Mouse (Mus musculus) small intestine, adult 2 months (tissue): ENCODE results near the gene Trhde. TPM values are rescaled to one million over a fixed set of nuclear protein-coding genes. Genes with fewer than 3 reads are reported as not detected.

Source experiments
- H3K27ac ChIP-seq: fragments of 200-500 bp; 2 replicates; pipeline ENCODE4 v1.5.1; 2012; ENCODE audit warnings: low read depth, low read length, control low read depth, inconsistent platforms; ENCODE audit not compliant: insufficient read depth
- H3K27me3 ChIP-seq: fragments of 200-500 bp; 2 replicates; pipeline ENCODE4 v1.6.1; 2012; ENCODE audit warnings: mild to moderate bottlenecking, moderate library complexity, low read length, inconsistent platforms; ENCODE audit not compliant: control insufficient read depth, insufficient read depth
- H3K36me3 ChIP-seq: fragments of 200-500 bp; 2 replicates; pipeline ENCODE4 v1.6.1; 2012; ENCODE audit warnings: mild to moderate bottlenecking, low read length, control low read depth, inconsistent platforms; ENCODE audit not compliant: control insufficient read depth, insufficient read depth
- H3K4me1 ChIP-seq: fragments of 200-500 bp; 2 replicates; pipeline ENCODE4 v1.6.1; 2012; ENCODE audit warnings: low read length, inconsistent platforms, mixed read lengths; ENCODE audit not compliant: control insufficient read depth, insufficient read depth, insufficient read length
- H3K4me3 ChIP-seq: fragments of 200-500 bp; 2 replicates; pipeline ENCODE4 v1.5.1; 2012; ENCODE audit warnings: low read depth, mild to moderate bottlenecking, control low read depth, inconsistent platforms, low read length, moderate library complexity
- CTCF ChIP-seq: fragments of 200-500 bp; IDR thresholded peaks from 2 replicates; pipeline ENCODE4 v1.5.1; 2012; ENCODE audit warnings: low read depth, mild to moderate bottlenecking, control low read depth, inconsistent platforms, low read length, moderate library complexity, mixed read lengths; ENCODE audit not compliant: insufficient replicate concordance, insufficient read length; ENCODE audit errors: extremely low read depth
- POLR2A ChIP-seq: fragments of 200-500 bp; IDR thresholded peaks from 2 replicates; pipeline ENCODE4 v1.6.1; 2012; ENCODE audit warnings: low read depth, mild to moderate bottlenecking, control low read depth, inconsistent platforms, low read length, moderate library complexity
- WGBS: fragments of 180-500 bp; shearing (Covaris S2); methylation state at CpG from one replicate; pipeline ENCODE4 v1.1.7; 2018; 5-methylcytosine and 5-hydroxymethylcytosine counted together
- polyA plus RNA-seq: library from polyadenylated mRNA; depleted of rRNA; stranded (reverse); fragments of >200 nt; gene quantifications from 2 replicates; pipeline ENCODE4 v1.2.3, GENCODE M21; 2012

Trhde gene
- polyA plus RNA-seq, 1 experiment = 0.19 TPM

DNA sequence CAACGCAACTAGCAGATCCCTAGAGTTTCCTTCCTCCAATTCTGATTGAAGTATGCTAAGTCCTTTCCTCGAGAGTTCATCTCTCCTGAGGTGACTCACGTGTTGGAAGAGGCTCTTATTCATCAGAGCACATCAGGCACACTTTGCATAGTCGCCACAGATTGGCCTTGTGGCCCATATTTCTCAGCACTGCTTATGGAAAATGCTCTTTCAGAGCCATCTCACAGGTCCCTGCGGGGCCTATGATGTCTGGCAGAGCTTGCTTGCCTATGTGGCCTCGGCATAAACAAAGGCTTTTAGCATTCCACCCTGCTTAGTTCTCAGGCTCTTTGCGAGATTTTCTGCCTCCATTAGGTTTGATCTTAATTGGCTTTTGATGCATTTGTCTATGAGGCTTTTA, 396.8 kb downstream of the Trhde start:
- Histone ChIP-seq H3K4me3 (no peak overlapping the region), H3K4me1 (no peaks in the 10 kb centered on the region), H3K27me3 (no peaks in the 10 kb centered on the region), H3K36me3 (no peaks in the 10 kb centered on the region), H3K27ac (no peak overlapping the region)
- TF ChIP-seq CTCF = no peak
- no peak for TF ChIP-seq POLR2A
- WGBS = 57% methylated on average over 7 of the region's 7 CpGs

DNA sequence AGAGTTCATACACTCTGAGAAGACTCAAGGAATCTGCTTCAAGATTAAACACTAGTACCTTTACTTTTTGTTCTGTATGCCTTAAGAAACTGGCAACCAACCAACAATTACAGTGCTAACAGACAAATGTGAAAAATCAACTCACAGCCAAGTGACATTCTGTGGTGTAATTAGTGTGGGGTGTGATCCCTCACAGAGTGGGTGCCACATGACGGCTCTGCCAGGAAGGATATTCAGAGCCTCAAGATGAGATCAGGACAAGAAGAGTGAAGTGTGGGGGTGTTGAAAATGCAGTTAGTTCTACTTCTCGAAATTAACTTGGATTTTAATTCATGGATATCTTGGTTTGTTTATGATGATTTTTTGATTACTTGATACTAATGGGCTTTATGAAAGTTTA, 398.3 kb downstream of the Trhde start:
- no peaks in the 10 kb centered on the region for H3K36me3 ChIP-seq
- H3K4me1 ChIP-seq = no peaks in the 10 kb centered on the region
- no peak overlapping the region for H3K27ac ChIP-seq
- no peak overlapping the region for H3K4me3 ChIP-seq
- TF ChIP-seq POLR2A (no peak), CTCF (no peak)
- WGBS = 51% methylated on average over 2 of the region's 2 CpGs
- H3K27me3 ChIP-seq = no peaks in the 10 kb centered on the region

DNA sequence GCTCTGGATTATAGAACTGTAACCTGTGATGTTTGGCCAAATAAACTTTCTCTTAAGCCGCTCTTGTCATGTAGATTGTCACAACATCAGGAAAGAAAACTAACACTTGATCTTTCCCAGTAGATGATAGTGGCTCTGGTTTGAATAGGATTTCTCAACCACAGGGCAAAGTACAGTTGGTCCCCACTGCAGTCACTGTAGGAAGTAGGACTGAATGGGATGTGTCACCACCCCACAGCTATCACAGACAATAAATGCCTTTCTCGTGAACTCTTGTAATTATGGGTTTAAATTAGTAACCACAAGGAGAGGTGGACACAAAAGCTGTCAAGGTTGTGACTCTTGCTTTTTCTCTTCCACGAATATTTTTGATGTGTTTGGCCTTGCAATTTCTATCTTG, 431.3 kb downstream of the Trhde start:
- H3K27ac ChIP-seq = no peak overlapping the region
- H3K36me3 ChIP-seq = no peaks in the 10 kb centered on the region
- no peak overlapping the region for H3K4me3 ChIP-seq
- H3K27me3 ChIP-seq = no peaks in the 10 kb centered on the region
- WGBS = 46% methylated on average over 3 of the region's 3 CpGs
- no peak for TF ChIP-seq POLR2A
- TF ChIP-seq CTCF = no peak
- no peaks in the 10 kb centered on the region for H3K4me1 ChIP-seq

DNA sequence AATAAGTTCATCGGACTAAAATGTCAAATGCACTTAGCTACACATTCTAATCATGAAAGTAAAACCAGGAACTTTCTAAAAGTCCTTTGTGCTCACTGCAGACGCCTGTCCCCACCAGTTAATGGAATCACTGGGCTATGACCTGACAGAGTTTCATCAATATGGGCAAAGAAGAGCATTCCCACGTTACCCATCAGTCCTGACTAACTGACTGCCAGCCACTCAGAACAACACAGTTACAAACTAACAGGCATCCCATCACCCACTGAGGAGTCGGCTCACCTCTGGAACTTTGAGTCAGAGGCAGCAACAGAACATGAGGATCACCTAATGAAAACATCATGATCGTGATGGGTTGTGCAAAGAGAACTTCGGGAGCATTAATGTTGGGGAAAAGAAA, 438.7 kb downstream of the Trhde start:
- H3K27me3 ChIP-seq = no peaks in the 10 kb centered on the region
- WGBS = 80% methylated on average over 6 of the region's 6 CpGs
- no peak overlapping the region for H3K4me3 ChIP-seq
- no peak overlapping the region for H3K27ac ChIP-seq
- TF ChIP-seq CTCF (no peak), POLR2A (no peak)
- no peaks in the 10 kb centered on the region for H3K36me3 ChIP-seq
- no peaks in the 10 kb centered on the region for H3K4me1 ChIP-seq

DNA sequence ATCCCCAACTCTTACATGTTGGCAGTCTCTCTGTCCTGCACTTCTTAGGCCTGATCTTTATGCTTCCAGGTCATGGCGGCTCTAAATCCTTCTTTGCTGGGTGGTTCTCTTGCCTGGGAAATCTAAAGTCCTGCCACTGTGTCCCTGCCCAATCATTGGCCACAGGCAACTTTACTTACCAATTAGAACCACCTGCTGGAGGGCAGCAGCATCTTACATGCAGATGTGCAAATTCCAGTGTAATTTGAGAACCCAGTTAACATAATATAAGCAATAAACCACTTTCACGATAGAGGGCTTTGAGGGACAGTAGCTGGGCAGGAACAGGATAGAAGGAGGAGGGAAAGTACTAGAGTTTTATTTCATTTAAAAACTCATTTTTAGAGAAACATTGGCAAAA, 439.5 kb downstream of the Trhde start:
- H3K4me3 ChIP-seq = no peak overlapping the region
- no peaks in the 10 kb centered on the region for H3K4me1 ChIP-seq
- no peak overlapping the region for H3K27ac ChIP-seq
- H3K36me3 ChIP-seq = no peaks in the 10 kb centered on the region
- TF ChIP-seq CTCF (no peak), POLR2A (no peak)
- WGBS = 55% methylated on average over 2 of the region's 2 CpGs
- no peaks in the 10 kb centered on the region for H3K27me3 ChIP-seq
